In the genomic region with DNA sequence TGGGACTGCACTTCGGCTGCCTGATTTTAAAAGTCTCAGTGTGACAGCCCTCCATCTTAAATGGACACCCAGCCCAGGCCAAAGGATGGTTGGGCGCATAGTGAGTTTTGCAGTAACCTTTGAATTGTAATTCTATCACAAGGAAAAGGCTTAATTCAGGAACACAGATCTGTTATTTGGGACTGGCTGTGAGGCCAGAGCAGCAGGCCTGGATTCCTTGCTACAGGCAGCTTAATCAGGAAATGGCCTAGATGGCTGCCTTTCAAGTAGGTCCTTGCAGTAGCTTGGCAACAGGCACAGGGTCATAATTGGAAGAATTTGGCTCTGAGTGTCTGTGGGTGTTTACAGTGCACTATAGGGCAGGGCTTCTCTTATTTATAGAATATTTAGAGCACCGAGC, we compare ENCODE assay signal across 9 mouse cellular contexts. TPM values are rescaled to one million over a fixed set of nuclear protein-coding genes. Genes with fewer than 3 reads are reported as not detected.
DNase-seq lines count a peak whose midpoint lies in the region; ATAC-seq and TF ChIP-seq lines count a peak whose summit lies in the region.
"Had no signal": no experiment of that assay in that cellular context is flagged by ENCODE, and none has a peak within 500 bp of the region (broad histone marks: within the 10 kb centered on the region; RNA-seq: fewer than 3 reads in every experiment).

No protein-coding gene starts in this region.

- no peak overlapping the region for H3K4me3 ChIP-seq in limb, embryonic 12.5 days (replicated peaks)
- H3K4me3 ChIP-seq in limb, embryonic 10.5 days, result no peak overlapping the region
- no peak overlapping the region for H3K4me3 ChIP-seq in heart, embryonic 16.5 days (ENCODE audit: low read length)
- H3K4me3 ChIP-seq in lung, embryonic 14.5 days (ENCODE audit: low read depth, low read length), result no peak overlapping the region

- TF ChIP-seq CTCF in lung, embryonic 14.5 days (IDR thresholded peaks at IDR 0.05; ENCODE audit: low read depth), result no peak

- 61% methylated on average over 3 of the region's 3 CpGs for WGBS in limb, embryonic 12.5 days
- 84% methylated on average over 3 of the region's 3 CpGs for WGBS in limb, embryonic 10.5 days
- 43% methylated on average over 3 of the region's 3 CpGs for WGBS in heart, embryonic 16.5 days
- 49% methylated on average over 3 of the region's 3 CpGs for WGBS in lung, embryonic 14.5 days

- H3K4me1 ChIP-seq in limb, embryonic 12.5 days (replicated peaks), result peaks cover 27% of the 10 kb centered on the region
- peaks cover 10% of the 10 kb centered on the region for H3K4me1 ChIP-seq in limb, embryonic 10.5 days
- H3K4me1 ChIP-seq in heart, embryonic 16.5 days (ENCODE audit: control insufficient read depth, insufficient read depth, low read length), result peaks cover 47% of the 10 kb centered on the region
- peaks cover 25% of the 10 kb centered on the region for H3K4me1 ChIP-seq in lung, embryonic 14.5 days (ENCODE audit: insufficient read depth)

- no peak overlapping the region for H3K9ac ChIP-seq in limb, embryonic 12.5 days (replicated peaks)
- H3K9ac ChIP-seq in heart, embryonic 16.5 days (ENCODE audit: low read length), result peak overlapping the region; percentile 51
- H3K9ac ChIP-seq in lung, embryonic 14.5 days, result no peak overlapping the region

- H3K9me3 ChIP-seq in limb, embryonic 12.5 days, result no peaks in the 10 kb centered on the region
- H3K9me3 ChIP-seq in limb, embryonic 10.5 days (replicated peaks), result no peaks in the 10 kb centered on the region
- H3K9me3 ChIP-seq in heart, embryonic 16.5 days (replicated peaks; ENCODE audit: control insufficient read depth, low read length), result no peaks in the 10 kb centered on the region
- H3K9me3 ChIP-seq in lung, embryonic 14.5 days (ENCODE audit: low read depth, low read length), result no peaks in the 10 kb centered on the region

- DNase-seq in limb, embryonic 10.5 days (ENCODE audit: low spot score), result no peak
- DNase-seq in cerebellum, adult 8-10 months, result peak; percentile 52
- peak; percentile 79 for DNase-seq in lung, embryonic 14.5 days
- DNase-seq in telencephalon, adult 2 months (ENCODE audit: low read depth, low spot score), result peak; percentile 45
- no peak for DNase-seq in urinary bladder, postnatal 10 days (ENCODE audit: low spot score)
- DNase-seq in spleen, adult 12 weeks (ENCODE audit: low spot score), result no peak

- no peak for ATAC-seq in limb, embryonic 12.5 days (ENCODE audit: insufficient number of reproducible peaks, insufficient read depth, low FRiP score, low TSS enrichment, low read depth)
- peak; percentile 89 for ATAC-seq in heart, embryonic 16.5 days (replicated peaks; ENCODE audit: extremely low read depth, insufficient read depth, low FRiP score)
- ATAC-seq in lung, embryonic 14.5 days (ENCODE audit: insufficient read depth), result peak; percentile 77
- ATAC-seq: Patski had no signal

- H3K36me3 ChIP-seq in limb, embryonic 12.5 days, result no peaks in the 10 kb centered on the region
- no peaks in the 10 kb centered on the region for H3K36me3 ChIP-seq in limb, embryonic 10.5 days
- no peaks in the 10 kb centered on the region for H3K36me3 ChIP-seq in heart, embryonic 16.5 days (ENCODE audit: control insufficient read depth, insufficient read depth)
- no peaks in the 10 kb centered on the region for H3K36me3 ChIP-seq in lung, embryonic 14.5 days (ENCODE audit: insufficient read depth)

- peak overlapping the region; percentile 20; the same call in 1 of the 2 replicates for H3K27ac ChIP-seq in limb, embryonic 12.5 days
- H3K27ac ChIP-seq in limb, embryonic 10.5 days, result no peak overlapping the region
- H3K27ac ChIP-seq in heart, embryonic 16.5 days (ENCODE audit: low read length), result peak overlapping the region; percentile 97
- peak overlapping the region; percentile 71 for H3K27ac ChIP-seq in lung, embryonic 14.5 days (ENCODE audit: low read depth)

- no peaks in the 10 kb centered on the region for H3K27me3 ChIP-seq in limb, embryonic 12.5 days
- no peaks in the 10 kb centered on the region for H3K27me3 ChIP-seq in limb, embryonic 10.5 days (ENCODE audit: low read depth, poor library complexity, severe bottlenecking)
- no peaks in the 10 kb centered on the region for H3K27me3 ChIP-seq in heart, embryonic 16.5 days (ENCODE audit: control insufficient read depth, insufficient read depth, low read length)
- no peaks in the 10 kb centered on the region for H3K27me3 ChIP-seq in lung, embryonic 14.5 days (ENCODE audit: insufficient read depth, low read length)
- H3K27me3 ChIP-seq: Patski had no signal

- no peak overlapping the region for H3K4me2 ChIP-seq in limb, embryonic 12.5 days
- peak overlapping the region; percentile 47 for H3K4me2 ChIP-seq in heart, embryonic 16.5 days (ENCODE audit: low read depth, low read length)
- H3K4me2 ChIP-seq in lung, embryonic 14.5 days, result peak overlapping the region; percentile 5; the same call in 1 of the 2 replicates

RNA-seq across cellular contexts. Expression of a gene that starts 43.7 kb away (rescaled TPM):
- polyA plus RNA-seq in limb, embryonic 12.5 days (2016; fragmentation: Nextera tagmentation; extraction: Ambion mirVana), result 7.4 and 7.9 TPM in 2 replicates
- polyA plus RNA-seq in limb, embryonic 10.5 days (2016; fragmentation: Nextera tagmentation; extraction: Ambion mirVana), result 8.0 and 9.6 TPM in 2 replicates
- 11.0 and 12.4 TPM in 2 replicates for polyA plus RNA-seq in heart, embryonic 16.5 days (2015; fragmentation: Nextera tagmentation; extraction: Ambion mirVana)
- polyA plus RNA-seq in lung, embryonic 14.5 days (2014; fragmentation: Nextera tagmentation; extraction: Ambion mirVana), result 10.3 and 10.6 TPM in 2 replicates

Comparison
In these comparisons a context has a peak if more than half of its experiments do, and no peak if none do; other contexts are left out.
1. DNase-seq: peak in cerebellum, adult 8-10 months (single experiment), lung, embryonic 14.5 days (single experiment) and telencephalon, adult 2 months (single experiment); none in limb, embryonic 10.5 days (single experiment), urinary bladder, postnatal 10 days (single experiment) and spleen, adult 12 weeks (single experiment).